Mouse (Mus musculus) midbrain, embryonic 14.5 days (tissue): ENCODE data around the gene Ttc23. TPM values are rescaled to one million over a fixed set of nuclear protein-coding genes. Genes with fewer than 3 reads are reported as not detected.

ENCODE experiments used
- ATAC-seq: fragments of 200-750 bp; cut with Nextera tagmentation; 2 replicates; pipeline ENCODE4 v1.8.0; 2017; ENCODE audit warnings: moderate number of reproducible peaks, moderate library complexity; ENCODE audit not compliant: low FRiP score, low TSS enrichment
- DNase-seq: peaks from one replicate; pipeline ENCODE4 v3.0.0-alpha.2; 2015
- H3K27ac ChIP-seq: fragments of 300-500 bp; sonication (generic); replicated peaks from 2 replicates; pipeline ENCODE4 v1.5.1; 2014; ENCODE audit warnings: mild to moderate bottlenecking, low read depth, low read length, moderate library complexity
- H3K27me3 ChIP-seq: fragments of 300-500 bp; sonication (generic); 2 replicates; pipeline ENCODE4 v1.6.1; 2014; ENCODE audit warnings: low read length, control low read depth, mixed read lengths; ENCODE audit not compliant: control insufficient read depth, insufficient read depth
- H3K36me3 ChIP-seq: fragments of 300-500 bp; sonication (generic); 2 replicates; pipeline ENCODE4 v1.6.1; 2014; ENCODE audit warnings: low read length, control low read depth; ENCODE audit not compliant: control insufficient read depth, insufficient read depth
- H3K4me1 ChIP-seq: fragments of 300-500 bp; sonication (generic); 2 replicates; pipeline ENCODE4 v1.6.1; 2014; ENCODE audit warnings: mild to moderate bottlenecking, antibody characterized with exemption, low read length, control low read depth; ENCODE audit not compliant: control insufficient read depth, insufficient read depth
- H3K4me2 ChIP-seq: fragments of 300-500 bp; sonication (generic); 2 replicates; pipeline ENCODE4 v1.6.1; 2014; ENCODE audit warnings: mild to moderate bottlenecking, low read length, moderate library complexity
- H3K4me3 ChIP-seq: fragments of 300-500 bp; sonication (generic); replicated peaks from 2 replicates; pipeline ENCODE4 v1.5.1; 2014; ENCODE audit warnings: low read depth, low read length
- H3K9ac ChIP-seq: fragments of 300-500 bp; sonication (generic); replicated peaks from 2 replicates; pipeline ENCODE4 v1.6.1; 2014; ENCODE audit warnings: mild to moderate bottlenecking, low read length, moderate library complexity
- H3K9me3 ChIP-seq: fragments of 300-500 bp; sonication (generic); 2 replicates; pipeline ENCODE4 v1.6.1; 2016; ENCODE audit warnings: low read length, control low read depth, mixed read lengths; ENCODE audit not compliant: control insufficient read depth
- WGBS: fragments of 180-500 bp; shearing (Covaris S2); extraction: QIAGEN DNeasy Blood & Tissue Kit; methylation state at CpG from one replicate; pipeline ENCODE4 v1.1.7; 2014; 5-methylcytosine and 5-hydroxymethylcytosine counted together
- polyA plus RNA-seq: library from polyadenylated mRNA; unstranded; fragments of >200 nt; fragmentation: Nextera tagmentation; extraction: Ambion mirVana; gene quantifications from 2 replicates; pipeline ENCODE4 v1.2.1, GENCODE M21; 2014

Ttc23 gene
- polyA plus RNA-seq: 5.7 and 12.8 TPM in 2 replicates

DNA sequence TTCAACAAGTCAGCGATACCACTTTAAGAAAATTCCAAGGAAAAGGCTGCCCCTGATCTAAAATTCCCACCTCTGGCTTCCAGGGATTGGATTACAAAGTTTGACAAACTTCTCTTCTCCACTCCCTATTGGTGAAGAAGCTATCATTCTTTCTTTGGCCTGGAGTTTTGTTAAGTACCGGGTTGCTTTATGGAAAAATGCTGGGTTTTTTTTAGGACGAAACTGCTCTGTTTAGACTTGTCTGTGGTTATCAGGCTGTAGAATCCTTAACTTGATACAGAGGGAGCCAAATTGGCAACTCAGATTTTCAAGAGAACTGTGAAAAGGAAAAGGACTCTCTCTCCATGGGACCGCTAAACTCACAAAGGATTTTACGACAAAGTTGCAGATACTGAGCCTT, at the start of gene Ttc23:
Gene Ttc23, plus strand, starts transcription at position 134 of the 400 bp plus-strand sequence.
- no peak for ATAC-seq
- H3K9me3 ChIP-seq: no peaks in the 10 kb centered on the region
- peak within 1 kb of the TSS; percentile 78 for H3K4me3 ChIP-seq
- under 1% methylated on average over 5 of the region's 5 CpGs for WGBS
- H3K4me1 ChIP-seq: peaks cover 20% of the 10 kb centered on the region; the same call in 1 of the 2 replicates
- H3K36me3 ChIP-seq: no peaks in the 10 kb centered on the region
- peak within 1 kb of the TSS; percentile 82 for H3K9ac ChIP-seq
- no peaks in the 10 kb centered on the region for H3K27me3 ChIP-seq
- H3K27ac ChIP-seq: 0 out of 2 replicates have a peak within 1 kb of the TSS, but pooled peaks have one; percentile 91
- H3K4me2 ChIP-seq: peak within 1 kb of the TSS; percentile 61
- peak; percentile 70 for DNase-seq

DNA sequence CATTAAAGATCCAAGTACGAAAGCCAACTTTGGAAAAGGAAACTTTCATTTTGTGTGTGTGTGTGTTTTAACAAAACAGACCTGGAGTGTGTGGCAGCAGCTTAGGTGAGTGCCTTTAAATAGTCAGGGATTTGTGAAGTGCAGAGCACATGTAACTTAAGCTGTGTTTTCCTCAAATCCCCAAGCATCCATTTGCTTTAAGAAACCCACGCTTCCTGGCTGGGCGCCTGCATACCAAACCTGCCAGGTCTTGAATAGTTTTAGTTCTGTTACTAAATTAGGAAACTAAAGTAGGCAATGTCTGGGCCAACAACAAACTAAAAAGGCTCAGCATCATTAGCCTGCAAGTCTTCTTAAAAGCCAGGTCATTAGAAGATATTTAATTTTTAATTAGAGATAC, 49.2 kb upstream of the Ttc23 start:
- DNase-seq (no peak), ATAC-seq (no peak)
- Histone ChIP-seq H3K27ac (no peak overlapping the region), H3K9ac (no peak overlapping the region), H3K4me1 (no peaks in the 10 kb centered on the region), H3K9me3 (no peaks in the 10 kb centered on the region), H3K36me3 (no peaks in the 10 kb centered on the region), H3K4me2 (no peak overlapping the region), H3K27me3 (no peaks in the 10 kb centered on the region), H3K4me3 (no peak overlapping the region)
- WGBS: 88% methylated on average over 3 of the region's 3 CpGs

DNA sequence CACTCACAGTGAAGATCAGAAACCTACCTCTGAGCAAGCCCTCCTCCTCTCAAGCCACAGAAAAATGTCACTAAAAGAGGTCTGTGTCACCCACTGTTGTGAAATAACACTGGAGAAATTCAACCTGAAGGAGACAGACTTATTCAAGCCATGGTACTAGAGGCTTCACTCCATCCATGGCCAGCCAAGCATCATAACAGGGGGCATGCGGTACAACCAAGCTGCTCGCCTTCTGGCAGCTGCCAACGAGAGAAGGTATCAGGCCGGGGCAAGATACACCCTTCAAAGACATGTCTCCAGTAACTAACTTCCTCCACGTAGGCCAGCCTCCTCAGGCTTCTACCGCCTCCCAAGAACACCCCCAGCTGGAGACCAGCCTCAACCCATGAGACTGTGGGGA, 42.1 kb upstream of the Ttc23 start:
- no peak for ATAC-seq
- Histone ChIP-seq H3K36me3 (no peaks in the 10 kb centered on the region), H3K27me3 (no peaks in the 10 kb centered on the region), H3K4me1 (peaks cover 2% of the 10 kb centered on the region; the same call in 1 of the 2 replicates), H3K27ac (no peak overlapping the region), H3K9ac (no peak overlapping the region), H3K4me2 (no peak overlapping the region), H3K4me3 (no peak overlapping the region), H3K9me3 (no peaks in the 10 kb centered on the region)
- DNase-seq: no peak
- 86% methylated on average over 6 of the region's 6 CpGs for WGBS

DNA sequence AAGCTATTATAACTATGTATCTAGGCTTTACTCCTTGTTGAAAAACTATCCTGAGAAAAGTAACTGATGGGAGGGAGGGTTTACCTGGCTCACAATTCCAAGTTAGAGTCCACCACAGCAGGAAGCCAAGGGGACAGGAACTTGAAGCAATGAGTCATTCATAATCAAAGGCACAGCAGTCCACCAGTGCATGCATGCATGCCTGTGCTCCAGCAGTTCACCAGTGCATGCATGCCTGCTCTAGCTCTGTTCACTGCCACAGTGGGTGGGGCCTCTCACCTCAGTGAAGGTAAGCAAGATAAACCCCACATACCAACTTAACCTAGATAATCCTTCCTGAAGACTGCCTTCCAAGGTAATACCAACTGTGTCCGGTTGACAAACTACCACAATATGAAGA, 41.0 kb upstream of the Ttc23 start:
- Histone ChIP-seq H3K36me3 (no peaks in the 10 kb centered on the region), H3K27me3 (no peaks in the 10 kb centered on the region), H3K27ac (no peak overlapping the region), H3K4me2 (no peak overlapping the region), H3K9me3 (no peaks in the 10 kb centered on the region), H3K4me3 (no peak overlapping the region), H3K9ac (no peak overlapping the region), H3K4me1 (peaks cover 2% of the 10 kb centered on the region; the same call in 1 of the 2 replicates)
- no peak for ATAC-seq
- no peak for DNase-seq
- 80% methylated on average over 1 of the region's 1 CpGs for WGBS

DNA sequence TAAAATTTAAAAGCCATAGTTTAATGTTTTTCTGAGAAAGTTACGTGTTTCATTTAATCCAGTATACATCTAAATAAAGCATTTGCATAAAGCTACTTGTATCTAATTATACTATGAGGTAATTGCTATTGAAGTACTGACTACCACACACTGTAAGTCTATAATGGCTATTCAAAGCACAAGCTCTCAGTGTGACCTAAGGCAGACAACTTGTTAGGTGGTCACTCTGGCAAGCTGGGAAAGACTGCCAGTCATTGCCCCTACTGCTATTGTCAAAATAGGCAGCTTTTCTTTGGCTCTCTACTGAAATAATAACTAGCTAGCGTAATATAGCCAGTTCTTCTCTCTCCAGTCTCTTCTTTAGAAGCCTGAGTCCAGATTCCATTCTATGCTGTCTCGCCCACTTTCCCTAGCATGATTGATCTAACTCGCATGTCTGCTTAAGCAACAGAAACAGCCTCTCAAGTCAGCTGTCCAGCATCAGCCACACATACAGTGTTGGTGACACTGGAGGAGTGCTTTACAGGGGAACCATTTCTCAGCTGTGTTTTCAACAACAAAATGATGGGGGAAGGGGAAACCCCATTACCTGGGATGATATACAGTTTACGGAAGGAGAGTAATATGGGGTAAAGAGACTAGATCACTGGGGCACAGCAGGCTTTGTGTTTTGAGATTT, 39.4 kb upstream of the Ttc23 start:
- DNase-seq (peak; percentile 15), ATAC-seq (no peak)
- WGBS: 55% methylated on average over 5 of the region's 5 CpGs
- peaks cover 2% of the 10 kb centered on the region; the same call in 1 of the 2 replicates for H3K4me1 ChIP-seq
- no peaks in the 10 kb centered on the region for H3K9me3 ChIP-seq
- no peak overlapping the region for H3K4me3 ChIP-seq
- no peak overlapping the region for H3K4me2 ChIP-seq
- no peaks in the 10 kb centered on the region for H3K27me3 ChIP-seq
- H3K27ac ChIP-seq: peak overlapping the region; percentile 26; the same call in 1 of the 2 replicates
- no peaks in the 10 kb centered on the region for H3K36me3 ChIP-seq
- H3K9ac ChIP-seq: no peak overlapping the region

DNA sequence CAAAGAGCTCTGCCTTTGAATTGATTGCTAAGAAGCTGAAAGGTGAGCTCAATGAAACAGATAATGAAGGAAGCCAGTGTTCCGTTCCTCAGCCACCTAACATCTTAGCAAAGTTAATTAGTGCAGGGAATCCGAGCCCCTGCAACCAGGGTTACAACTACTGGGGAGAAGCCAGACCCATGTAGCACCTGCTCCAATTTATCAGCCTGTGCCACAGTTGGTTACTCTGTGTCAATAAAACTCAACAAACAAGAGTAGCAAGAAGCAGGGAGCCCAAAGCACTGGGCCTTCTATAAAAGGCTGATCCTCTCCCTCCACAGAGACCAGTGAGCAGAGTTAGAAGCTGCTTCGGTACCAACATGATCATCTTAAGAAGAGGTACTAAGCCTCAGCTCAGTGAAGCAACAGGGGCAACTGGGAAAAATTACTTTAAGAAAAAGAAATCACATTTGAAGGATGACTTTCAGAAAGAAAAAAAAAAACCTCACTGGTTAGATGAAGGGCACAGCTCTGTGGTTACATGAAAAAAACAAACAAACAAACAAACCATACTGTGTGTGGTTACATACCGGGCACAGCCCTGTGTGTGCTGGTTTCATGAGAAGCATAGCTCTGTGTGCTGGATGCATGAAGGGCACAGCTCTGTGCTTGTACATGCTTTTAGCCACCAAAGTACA, 38.7 kb upstream of the Ttc23 start:
- H3K36me3 ChIP-seq: no peaks in the 10 kb centered on the region
- no peak for DNase-seq
- H3K9me3 ChIP-seq: no peaks in the 10 kb centered on the region
- ATAC-seq: no peak
- no peak overlapping the region for H3K4me2 ChIP-seq
- H3K4me1 ChIP-seq: peaks cover 5% of the 10 kb centered on the region
- no peaks in the 10 kb centered on the region for H3K27me3 ChIP-seq
- H3K27ac ChIP-seq: peak overlapping the region; percentile 16; the same call in 1 of the 2 replicates
- 37% methylated on average over 4 of the region's 4 CpGs for WGBS
- H3K4me3 ChIP-seq: no peak overlapping the region
- no peak overlapping the region for H3K9ac ChIP-seq

DNA sequence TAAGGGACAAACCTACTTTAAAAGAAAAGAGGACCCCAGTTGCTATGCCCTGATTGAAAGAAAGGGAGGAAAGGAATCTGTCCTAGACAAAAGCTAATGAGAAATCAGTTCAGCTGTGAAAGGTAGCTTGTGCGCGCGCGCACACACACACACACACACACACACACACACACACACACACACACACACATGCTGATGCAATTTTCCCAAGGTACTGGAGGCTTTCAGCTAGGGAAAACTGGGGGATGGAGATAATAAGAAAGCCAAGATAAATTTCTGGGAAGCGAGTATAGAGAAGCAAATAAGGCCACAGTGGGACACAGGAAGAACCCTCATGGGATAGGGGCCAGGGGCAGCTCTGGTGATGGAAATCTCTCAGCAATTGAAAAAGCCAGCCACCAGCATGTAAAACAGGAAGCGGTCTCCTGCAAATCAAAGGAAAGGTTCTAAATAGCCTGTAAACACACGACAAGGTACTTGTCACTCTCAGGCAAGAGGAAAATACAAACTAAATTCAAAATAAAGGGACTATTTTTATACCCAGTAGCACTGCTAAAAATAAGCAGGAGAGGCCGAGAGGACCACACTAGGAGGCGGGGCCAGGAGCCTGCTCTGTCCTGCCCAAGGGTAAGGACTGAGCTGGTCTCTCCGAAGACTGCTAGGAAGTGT, 33.3 kb upstream of the Ttc23 start:
- Histone ChIP-seq H3K9me3 (no peaks in the 10 kb centered on the region), H3K4me3 (no peak overlapping the region), H3K4me1 (peaks cover 6% of the 10 kb centered on the region), H3K27me3 (no peaks in the 10 kb centered on the region), H3K36me3 (0 out of 2 replicates have a peak, but pooled peaks cover 4% of the 10 kb centered on the region), H3K27ac (no peak overlapping the region; the same call in 1 of the 2 replicates), H3K9ac (no peak overlapping the region), H3K4me2 (no peak overlapping the region)
- 52% methylated on average over 10 of the region's 10 CpGs for WGBS
- peak; percentile 23 for DNase-seq
- no peak for ATAC-seq

DNA sequence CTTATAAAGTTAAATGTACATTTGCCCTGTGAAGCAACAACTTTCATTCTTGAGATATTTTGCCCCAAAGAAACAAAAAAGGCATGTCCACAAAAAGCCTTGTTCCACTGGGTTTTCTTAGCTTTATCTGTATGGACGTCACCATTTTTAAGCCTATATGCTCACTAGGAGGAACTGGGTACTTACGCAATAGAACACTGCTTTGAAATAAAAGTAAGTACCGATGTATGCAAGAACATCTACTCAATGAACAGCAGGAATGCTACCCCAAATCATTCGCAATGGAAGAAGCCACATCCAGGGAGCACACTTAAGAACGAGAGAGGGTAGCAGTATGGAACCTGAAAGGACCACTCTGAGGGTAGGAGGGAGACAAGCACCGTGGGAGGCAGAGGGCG, 32.7 kb upstream of the Ttc23 start:
- peaks cover 6% of the 10 kb centered on the region for H3K4me1 ChIP-seq

More for the DNA sequence above, 32.7 kb upstream of the Ttc23 start:
- no peak overlapping the region for H3K4me3 ChIP-seq
- 0 out of 2 replicates have a peak, but pooled peaks cover 4% of the 10 kb centered on the region for H3K36me3 ChIP-seq
- H3K9me3 ChIP-seq: no peaks in the 10 kb centered on the region
- no peak overlapping the region for H3K4me2 ChIP-seq
- no peak overlapping the region; the same call in 1 of the 2 replicates for H3K27ac ChIP-seq
- no peak for ATAC-seq
- WGBS: 87% methylated on average over 7 of the region's 7 CpGs
- H3K9ac ChIP-seq: no peak overlapping the region
- no peaks in the 10 kb centered on the region for H3K27me3 ChIP-seq
- no peak for DNase-seq
